Mouse (Mus musculus) heart, adult 2 months (tissue): ENCODE measurements at regions not wholly inside any gene's neighbourhood (a gene's known extent, or its start where the extent isn't known, plus 50 kb on each side); places are given as distances from the start of the nearest gene placed in this dataset.

Experiments used
- CTCF ChIP-seq: fragments of 200-600 bp; IDR thresholded peaks from 2 replicates; pipeline ENCODE4 v1.8.1; 2022; ENCODE audit warnings: antibody characterized with exemption, mild to moderate bottlenecking, moderate library complexity
- POLR2A ChIP-seq: fragments of 200-500 bp; IDR thresholded peaks from 2 replicates; pipeline ENCODE4 v1.6.1; 2011; ENCODE audit warnings: mild to moderate bottlenecking, low read depth, low read length, control low read depth; ENCODE audit not compliant: insufficient read depth

DNA sequence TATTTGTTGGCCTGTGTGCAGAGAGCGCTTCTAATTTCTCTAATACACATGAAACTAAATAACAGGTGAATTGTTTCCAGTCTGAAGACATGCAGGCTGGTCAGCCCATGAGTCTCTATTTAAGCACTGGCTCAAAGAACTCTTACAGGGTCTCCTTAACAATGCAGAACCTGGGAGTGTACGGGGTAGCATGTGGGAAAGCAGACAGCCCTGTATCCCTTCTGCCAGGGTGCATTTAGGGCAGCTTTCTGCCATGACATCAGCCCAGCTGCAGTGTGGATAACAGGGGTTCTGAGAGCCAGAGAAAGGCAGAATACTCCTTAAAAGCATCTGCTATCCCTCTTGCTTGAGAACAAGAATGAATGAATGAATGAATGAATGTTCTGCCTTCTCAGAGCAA, 164.7 kb downstream of the Grb14 start:
- no peak for TF ChIP-seq POLR2A
- TF ChIP-seq CTCF = no peak
